Mouse (Mus musculus): ENCODE data around the gene Prdx6b. TPM values are rescaled to one million over a fixed set of nuclear protein-coding genes. Genes with fewer than 3 reads are reported as not detected.
A peak's percentile ranks its signal among the peaks of the same experiment; 100 is the strongest.

The Prdx6b gene
- polyA plus RNA-seq, 1 experiment from 2014 or later = not detected

- 82% methylated on average over 4 of the region's 4 CpGs for WGBS
- Histone ChIP-seq H3K9ac (no peak overlapping the region), H3K4me3 (no peak overlapping the region), H3K27me3 (no peaks in the 10 kb centered on the region), H3K4me2 (no peak overlapping the region), H3K9me3 (no peaks in the 10 kb centered on the region), H3K36me3 (no peaks in the 10 kb centered on the region), H3K27ac (no peak overlapping the region), H3K4me1 (replicated peaks) (no peaks in the 10 kb centered on the region)
- no peak for ATAC-seq (ENCODE audit: low FRiP score)
Measured at GRCm38 (mm10) chr2:80300806-80301205, 8.5 kb downstream of the Prdx6b start.

- Histone ChIP-seq H3K4me1 (replicated peaks) (no peaks in the 10 kb centered on the region), H3K36me3 (no peaks in the 10 kb centered on the region), H3K9ac (no peak overlapping the region), H3K27ac (no peak overlapping the region), H3K9me3 (no peaks in the 10 kb centered on the region), H3K27me3 (no peaks in the 10 kb centered on the region), H3K4me2 (no peak overlapping the region), H3K4me3 (no peak overlapping the region)
- no peak for ATAC-seq (ENCODE audit: low FRiP score)
- 96% methylated on average over 2 of the region's 2 CpGs for WGBS
Measured at GRCm38 (mm10) chr2:80303957-80304356, 11.7 kb downstream of the Prdx6b start.

GRCm38 (mm10) chr2:80307701-80308100 lies 15.4 kb downstream of the Prdx6b start:
- Histone ChIP-seq H3K4me1 (replicated peaks) (no peaks in the 10 kb centered on the region), H3K4me3 (no peak overlapping the region), H3K36me3 (no peaks in the 10 kb centered on the region), H3K27me3 (no peaks in the 10 kb centered on the region), H3K9me3 (no peaks in the 10 kb centered on the region), H3K27ac (no peak overlapping the region), H3K4me2 (no peak overlapping the region), H3K9ac (no peak overlapping the region)
- ATAC-seq (ENCODE audit: low FRiP score) = no peak
- 90% methylated on average over 3 of the region's 3 CpGs for WGBS

GRCm38 (mm10) chr2:80309775-80310174 lies 17.5 kb downstream of the Prdx6b start:
- no peak overlapping the region for H3K4me3 ChIP-seq
- 83% methylated on average over 4 of the region's 4 CpGs for WGBS
- H3K9me3 ChIP-seq = no peaks in the 10 kb centered on the region
- no peaks in the 10 kb centered on the region for H3K27me3 ChIP-seq
- H3K27ac ChIP-seq = no peak overlapping the region
- 0 out of 2 replicates have a peak, but pooled peaks cover 2% of the 10 kb centered on the region for H3K4me1 ChIP-seq (replicated peaks)
- H3K4me2 ChIP-seq = no peak overlapping the region
- no peak overlapping the region for H3K9ac ChIP-seq
- ATAC-seq (ENCODE audit: low FRiP score) = no peak
- no peaks in the 10 kb centered on the region for H3K36me3 ChIP-seq

- Histone ChIP-seq H3K4me1 (replicated peaks) (0 out of 2 replicates have a peak, but pooled peaks cover 4% of the 10 kb centered on the region), H3K9ac (no peak overlapping the region), H3K9me3 (no peaks in the 10 kb centered on the region), H3K27me3 (no peaks in the 10 kb centered on the region), H3K27ac (no peak overlapping the region), H3K36me3 (no peaks in the 10 kb centered on the region), H3K4me2 (no peak overlapping the region), H3K4me3 (no peak overlapping the region)
- ATAC-seq (ENCODE audit: low FRiP score) = no peak
- WGBS = 86% methylated on average over 4 of the region's 4 CpGs
Measured at GRCm38 (mm10) chr2:80310772-80311171, 18.5 kb downstream of the Prdx6b start.

- no peak overlapping the region for H3K4me2 ChIP-seq
- H3K36me3 ChIP-seq = no peaks in the 10 kb centered on the region
- no peak for ATAC-seq (ENCODE audit: low FRiP score)
- H3K4me1 ChIP-seq (replicated peaks) = peaks cover 9% of the 10 kb centered on the region
- WGBS = 78% methylated on average over 4 of the region's 4 CpGs
- no peak overlapping the region for H3K9ac ChIP-seq
- H3K9me3 ChIP-seq = no peaks in the 10 kb centered on the region
- no peak overlapping the region for H3K27ac ChIP-seq
- no peak overlapping the region for H3K4me3 ChIP-seq
- no peaks in the 10 kb centered on the region for H3K27me3 ChIP-seq
Measured at GRCm38 (mm10) chr2:80311350-80311749, 19.1 kb downstream of the Prdx6b start.

- H3K36me3 ChIP-seq = peaks cover 6% of the 10 kb centered on the region
- no peak overlapping the region for H3K4me2 ChIP-seq
- no peak overlapping the region for H3K9ac ChIP-seq
- H3K27me3 ChIP-seq = no peaks in the 10 kb centered on the region
- WGBS = 75% methylated on average over 1 of the region's 1 CpGs
- H3K4me3 ChIP-seq = no peak overlapping the region
- no peak overlapping the region for H3K27ac ChIP-seq
- peaks cover 16% of the 10 kb centered on the region for H3K4me1 ChIP-seq (replicated peaks)
- no peak for ATAC-seq (ENCODE audit: low FRiP score)
- H3K9me3 ChIP-seq = no peaks in the 10 kb centered on the region
Measured at GRCm38 (mm10) chr2:80314201-80314600, 21.9 kb downstream of the Prdx6b start.

GRCm38 (mm10) chr2:80314854-80315241 lies 22.6 kb downstream of the Prdx6b start:
- peaks cover 10% of the 10 kb centered on the region for H3K36me3 ChIP-seq
- H3K9me3 ChIP-seq = no peaks in the 10 kb centered on the region
- H3K27ac ChIP-seq = peak overlapping the region; percentile 97; the same call in 1 of the 2 replicates
- peak overlapping the region; percentile 87 for H3K4me3 ChIP-seq
- H3K9ac ChIP-seq = peak overlapping the region; percentile 97
- WGBS = 54% methylated on average over 7 of the region's 7 CpGs
- peak overlapping the region; percentile 68 for H3K4me2 ChIP-seq
- ATAC-seq (ENCODE audit: low FRiP score) = peak; percentile 47
- no peaks in the 10 kb centered on the region for H3K27me3 ChIP-seq
- H3K4me1 ChIP-seq (replicated peaks) = peaks cover 16% of the 10 kb centered on the region

- under 1% methylated on average over 70 of the region's 72 CpGs for WGBS
- peak within 1 kb of the TSS; percentile 87 for H3K4me3 ChIP-seq
- H3K36me3 ChIP-seq = peaks cover 13% of the 10 kb centered on the region
- peak within 1 kb of the TSS; percentile 68 for H3K4me2 ChIP-seq
- ATAC-seq (ENCODE audit: low FRiP score) = peak; percentile 98
- no peaks in the 10 kb centered on the region for H3K27me3 ChIP-seq
- H3K9me3 ChIP-seq = no peaks in the 10 kb centered on the region
- peak within 1 kb of the TSS; percentile 97 for H3K9ac ChIP-seq
- peak within 1 kb of the TSS; percentile 97 for H3K27ac ChIP-seq
- peaks cover 16% of the 10 kb centered on the region for H3K4me1 ChIP-seq (replicated peaks)
Measured at GRCm38 (mm10) chr2:80315242-80316161, 23.2 kb downstream of the Prdx6b start, which contains the start of gene Dnajc10. Dnajc10 (plus strand) TSS chr2:80315466.

GRCm38 (mm10) chr2:80322878-80323277 lies 30.6 kb downstream of the Prdx6b start:
- no peaks in the 10 kb centered on the region for H3K9me3 ChIP-seq
- ATAC-seq (ENCODE audit: low FRiP score) = no peak
- peaks cover 64% of the 10 kb centered on the region for H3K36me3 ChIP-seq
- no peak overlapping the region for H3K4me3 ChIP-seq
- no peak overlapping the region for H3K27ac ChIP-seq
- no peaks in the 10 kb centered on the region for H3K27me3 ChIP-seq
- no peak overlapping the region for H3K9ac ChIP-seq
- no peaks in the 10 kb centered on the region for H3K4me1 ChIP-seq (replicated peaks)
- no peak overlapping the region for H3K4me2 ChIP-seq
- 96% methylated on average over 4 of the region's 4 CpGs for WGBS

GRCm38 (mm10) chr2:80325779-80326178 lies 33.5 kb downstream of the Prdx6b start:
- Histone ChIP-seq H3K36me3 (peaks cover 68% of the 10 kb centered on the region), H3K27me3 (no peaks in the 10 kb centered on the region), H3K9me3 (no peaks in the 10 kb centered on the region), H3K27ac (no peak overlapping the region), H3K9ac (no peak overlapping the region), H3K4me3 (no peak overlapping the region), H3K4me1 (replicated peaks) (no peaks in the 10 kb centered on the region), H3K4me2 (no peak overlapping the region)
- WGBS = 95% methylated on average over 2 of the region's 2 CpGs
- no peak for ATAC-seq (ENCODE audit: low FRiP score)

- no peak for ATAC-seq (ENCODE audit: low FRiP score)
- WGBS = 94% methylated on average over 6 of the region's 6 CpGs
- H3K9ac ChIP-seq = no peak overlapping the region
- no peak overlapping the region for H3K4me3 ChIP-seq
- no peaks in the 10 kb centered on the region for H3K9me3 ChIP-seq
- H3K4me2 ChIP-seq = no peak overlapping the region
- no peaks in the 10 kb centered on the region for H3K4me1 ChIP-seq (replicated peaks)
- H3K27me3 ChIP-seq = no peaks in the 10 kb centered on the region
- H3K27ac ChIP-seq = no peak overlapping the region
- H3K36me3 ChIP-seq = peaks cover 63% of the 10 kb centered on the region
Measured at GRCm38 (mm10) chr2:80327272-80327671, 35.0 kb downstream of the Prdx6b start.
